Mouse (Mus musculus) megakaryocyte, embryonic 14.5 days (primary cell): Measurements from ENCODE around the gene Dusp10. TPM values are rescaled to one million over a fixed set of nuclear protein-coding genes. Genes with fewer than 3 reads are reported as not detected.

Experiments used
- H3K27me3 ChIP-seq: replicated peaks from 2 replicates; pipeline ENCODE3; 2012; ENCODE audit warnings: inconsistent platforms
- H3K36me3 ChIP-seq: replicated peaks from 2 replicates; pipeline ENCODE3; 2012; ENCODE audit warnings: low read length, inconsistent platforms, mixed read lengths
- H3K4me1 ChIP-seq: 2 replicates; pipeline ENCODE4 v1.6.1; 2012; ENCODE audit warnings: inconsistent platforms
- H3K4me3 ChIP-seq: replicated peaks from 2 replicates; pipeline ENCODE3; 2012; ENCODE audit warnings: moderate library complexity, mild to moderate bottlenecking, inconsistent platforms
- H3K9me3 ChIP-seq: 2 replicates; pipeline ENCODE4 v1.6.1; 2012; ENCODE audit warnings: inconsistent platforms
- FLI1 ChIP-seq: IDR thresholded peaks from 2 replicates; pipeline ENCODE4 v1.6.1; 2012; ENCODE audit warnings: low read length, inconsistent platforms, mixed read lengths
- GATA1 ChIP-seq: IDR thresholded peaks from 3 replicates; pipeline ENCODE4 v1.6.1; 2012; ENCODE audit warnings: mixed read lengths, low read length, inconsistent platforms, borderline replicate concordance
- polyA plus RNA-seq: library from polyadenylated mRNA; stranded (reverse); fragments of >175 nt; gene quantifications from 2 replicates; pipeline ENCODE4 v1.2.3, GENCODE M21; 2012; ENCODE audit warnings: low replicate concordance; ENCODE audit not compliant: insufficient read depth

Gene Dusp10
- polyA plus RNA-seq, 1 experiment, result 14.8 TPM

DNA sequence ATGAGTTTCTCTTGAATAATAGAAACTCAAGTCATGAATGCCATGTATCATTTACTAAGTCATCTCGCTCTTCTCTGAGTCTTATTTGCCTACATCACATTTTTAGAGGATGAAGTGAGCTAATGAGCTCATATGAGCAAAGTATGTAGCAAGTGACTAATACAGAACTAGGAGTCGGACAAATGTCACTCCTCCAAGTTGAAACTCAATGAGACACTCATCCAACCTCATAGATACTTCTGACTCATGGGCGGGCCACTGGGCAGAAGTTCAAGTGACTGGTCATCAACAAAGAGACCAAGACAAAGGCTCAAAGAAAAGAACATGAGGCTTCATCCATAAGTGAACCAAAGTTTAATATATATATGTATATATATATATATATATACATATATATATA, 71.9 kb downstream of the Dusp10 start:
- peaks cover 3% of the 10 kb centered on the region for H3K27me3 ChIP-seq
- H3K4me1 ChIP-seq, result peaks cover 34% of the 10 kb centered on the region
- no peaks in the 10 kb centered on the region for H3K36me3 ChIP-seq
- H3K4me3 ChIP-seq, result no peak overlapping the region
- no peak for TF ChIP-seq GATA1
- no peak for TF ChIP-seq FLI1
- H3K9me3 ChIP-seq, result peaks cover 10% of the 10 kb centered on the region; the same call in 1 of the 2 replicates

DNA sequence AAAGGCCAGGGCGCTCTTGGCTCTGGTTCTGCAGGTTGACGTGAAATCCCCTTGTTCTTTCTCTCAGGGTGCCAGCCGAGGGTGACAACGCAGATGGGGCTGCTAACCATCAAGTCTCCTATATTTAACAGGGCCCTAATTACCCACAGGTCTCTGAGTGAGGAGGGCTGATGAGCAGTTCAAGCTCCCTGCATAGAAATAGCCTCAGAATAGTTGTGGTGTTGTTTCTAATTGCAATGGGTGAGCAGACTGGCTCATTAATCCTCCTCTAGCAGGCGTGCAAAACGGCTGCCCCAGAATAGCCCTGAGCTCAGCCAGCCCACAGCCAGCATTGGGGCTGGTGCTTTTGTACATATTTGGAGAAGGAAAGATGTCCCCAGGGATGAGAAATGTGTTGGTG, 77.4 kb downstream of the Dusp10 start:
- H3K4me1 ChIP-seq, result peaks cover 28% of the 10 kb centered on the region
- no peaks in the 10 kb centered on the region for H3K36me3 ChIP-seq
- TF ChIP-seq FLI1, result no peak
- TF ChIP-seq GATA1, result no peak
- H3K27me3 ChIP-seq, result peaks cover 13% of the 10 kb centered on the region
- no peak overlapping the region for H3K4me3 ChIP-seq
- H3K9me3 ChIP-seq, result peaks cover 16% of the 10 kb centered on the region; the same call in 1 of the 2 replicates

DNA sequence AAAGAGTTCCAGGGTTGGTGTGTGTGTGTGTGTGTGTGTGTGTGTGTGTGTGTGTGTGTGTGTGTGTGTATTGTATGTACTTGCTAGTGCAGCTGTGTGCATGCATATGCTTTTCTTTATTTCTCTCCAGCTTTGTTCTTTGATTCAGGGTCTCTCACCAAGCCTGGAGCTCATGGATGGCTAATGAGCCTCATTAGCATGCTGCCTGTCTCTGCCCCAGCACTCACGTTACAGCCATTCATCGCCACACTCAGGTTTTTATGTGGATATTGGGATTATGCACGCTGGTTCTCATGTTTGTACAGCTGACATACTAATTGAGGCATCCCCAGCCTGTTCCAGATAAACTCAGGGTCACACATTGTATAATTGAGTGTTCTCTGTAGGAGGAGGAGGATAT, 81.8 kb downstream of the Dusp10 start:
- 0 out of 2 replicates have a peak, but pooled peaks cover 6% of the 10 kb centered on the region for H3K9me3 ChIP-seq
- TF ChIP-seq GATA1 (no peak), FLI1 (no peak)
- H3K4me1 ChIP-seq, result peaks cover 28% of the 10 kb centered on the region
- no peak overlapping the region for H3K4me3 ChIP-seq
- peaks cover 11% of the 10 kb centered on the region for H3K27me3 ChIP-seq
- H3K36me3 ChIP-seq, result no peaks in the 10 kb centered on the region

GRCm38 (mm10) chr1:184100414-184100813, 87.3 kb downstream of the Dusp10 start:
- no peaks in the 10 kb centered on the region for H3K27me3 ChIP-seq
- TF ChIP-seq GATA1 (no peak), FLI1 (no peak)
- peaks cover 17% of the 10 kb centered on the region for H3K4me1 ChIP-seq
- no peaks in the 10 kb centered on the region for H3K36me3 ChIP-seq
- no peaks in the 10 kb centered on the region for H3K9me3 ChIP-seq
- H3K4me3 ChIP-seq, result no peak overlapping the region

DNA sequence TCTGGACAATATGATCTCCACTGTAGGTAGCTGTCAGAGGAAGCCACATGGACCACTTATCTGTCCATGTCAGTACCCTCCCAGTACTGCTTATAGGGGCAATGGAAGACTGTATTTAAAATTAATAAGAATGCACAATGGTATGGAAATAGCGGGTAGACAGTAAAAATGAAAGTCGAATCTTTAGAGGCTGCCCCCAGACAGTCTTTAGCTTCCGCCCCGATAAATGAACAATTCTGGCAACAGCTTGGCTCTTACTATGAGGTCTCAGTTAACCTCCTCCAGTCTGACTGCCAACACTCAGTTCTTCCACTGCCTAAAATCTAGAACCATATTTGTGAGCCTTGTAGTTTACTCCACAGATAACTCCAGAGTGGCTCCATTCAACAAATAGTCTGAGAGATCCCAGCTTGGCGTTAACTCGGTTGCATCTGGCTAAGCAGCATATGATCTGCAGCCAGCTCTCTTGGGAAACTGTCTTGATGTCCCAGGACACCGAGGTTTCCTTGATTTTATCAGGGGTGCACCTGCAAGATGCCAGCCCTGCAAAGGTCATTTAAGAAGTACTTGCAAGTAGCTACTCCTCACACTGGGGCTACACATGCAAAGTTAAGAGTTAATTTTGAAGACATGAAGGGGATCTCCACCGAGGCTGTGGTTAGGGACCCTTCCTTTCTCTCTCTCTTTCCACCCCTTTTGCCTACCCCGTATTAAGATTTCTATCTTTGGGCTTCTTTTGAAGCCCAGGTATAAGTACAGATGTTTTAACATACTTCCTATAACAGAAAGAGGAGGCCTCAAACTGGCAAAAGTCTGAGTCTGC, 88.0 kb downstream of the Dusp10 start:
- TF ChIP-seq GATA1, result no peak
- Histone ChIP-seq H3K27me3 (no peaks in the 10 kb centered on the region), H3K9me3 (no peaks in the 10 kb centered on the region), H3K4me1 (peaks cover 20% of the 10 kb centered on the region), H3K36me3 (no peaks in the 10 kb centered on the region), H3K4me3 (no peak overlapping the region)

GRCm38 (mm10) chr1:184101750-184102046, 88.6 kb downstream of the Dusp10 start:
- Histone ChIP-seq H3K36me3 (no peaks in the 10 kb centered on the region), H3K9me3 (no peaks in the 10 kb centered on the region), H3K4me3 (no peak overlapping the region), H3K27me3 (no peaks in the 10 kb centered on the region), H3K4me1 (peaks cover 25% of the 10 kb centered on the region)
- TF ChIP-seq GATA1 (no peak), FLI1 (no peak)

GRCm38 (mm10) chr1:184106832-184107231, 93.7 kb downstream of the Dusp10 start:
- Histone ChIP-seq H3K4me1 (peaks cover 12% of the 10 kb centered on the region), H3K27me3 (peaks cover 2% of the 10 kb centered on the region), H3K36me3 (no peaks in the 10 kb centered on the region), H3K9me3 (no peaks in the 10 kb centered on the region), H3K4me3 (no peak overlapping the region)
- TF ChIP-seq GATA1, result no peak
- TF ChIP-seq FLI1, result no peak

- Histone ChIP-seq H3K9me3 (no peaks in the 10 kb centered on the region), H3K27me3 (peaks cover 2% of the 10 kb centered on the region)
Observed at GRCm38 (mm10) chr1:184107448-184107847, 94.3 kb downstream of the Dusp10 start.

DNA sequence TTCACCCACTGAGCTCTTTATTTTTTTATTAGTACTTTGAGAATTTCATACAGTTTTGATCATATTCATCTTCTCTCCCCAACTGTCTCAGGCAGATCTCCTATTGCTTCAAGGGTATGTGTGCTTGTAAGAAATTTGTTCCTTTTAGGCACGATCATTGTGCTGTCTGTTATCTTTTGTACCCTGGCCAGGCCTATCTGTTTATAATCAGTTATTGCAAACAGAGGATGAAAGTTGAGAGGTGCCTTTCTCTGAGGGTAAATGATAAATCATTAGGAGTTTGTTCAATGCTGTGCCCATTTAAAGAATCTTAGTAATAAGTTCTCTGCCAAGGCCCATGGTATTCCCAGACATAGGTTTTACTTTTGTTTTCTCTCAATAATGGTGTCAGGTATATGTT, 95.2 kb downstream of the Dusp10 start:
- Histone ChIP-seq H3K4me3 (no peak overlapping the region), H3K36me3 (no peaks in the 10 kb centered on the region), H3K27me3 (peaks cover 2% of the 10 kb centered on the region), H3K9me3 (peaks cover 3% of the 10 kb centered on the region), H3K4me1 (peaks cover 12% of the 10 kb centered on the region)
- no peak for TF ChIP-seq FLI1
- no peak for TF ChIP-seq GATA1

More at GRCm38 (mm10) chr1:184107448-184107847, 94.3 kb downstream of the Dusp10 start:
- Histone ChIP-seq H3K36me3 (no peaks in the 10 kb centered on the region), H3K4me1 (peaks cover 12% of the 10 kb centered on the region), H3K4me3 (no peak overlapping the region)
- TF ChIP-seq FLI1 (no peak), GATA1 (no peak)

DNA sequence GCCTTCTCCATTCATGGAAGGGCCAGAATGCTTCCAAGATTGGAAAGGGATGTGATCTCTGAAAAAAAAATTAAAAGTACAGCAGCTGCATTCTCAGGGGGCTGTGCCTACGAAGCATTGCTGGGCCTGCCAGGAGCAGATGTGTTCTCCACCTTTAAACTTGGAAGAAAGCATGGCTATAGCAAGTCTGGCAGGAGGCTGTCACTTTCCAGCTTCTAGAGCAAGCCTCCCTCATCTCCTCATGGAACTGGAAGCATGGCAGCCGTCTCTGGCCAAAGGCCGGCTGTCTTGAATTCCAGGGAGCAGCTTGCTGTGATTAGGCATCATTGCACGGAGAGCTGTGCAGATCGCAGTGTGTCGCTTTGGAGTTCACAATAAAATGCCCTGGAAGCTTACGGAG, 104.5 kb downstream of the Dusp10 start:
- peaks cover 5% of the 10 kb centered on the region for H3K9me3 ChIP-seq
- H3K27me3 ChIP-seq, result peaks cover 5% of the 10 kb centered on the region
- no peaks in the 10 kb centered on the region for H3K36me3 ChIP-seq
- peaks cover 19% of the 10 kb centered on the region for H3K4me1 ChIP-seq
- no peak for TF ChIP-seq GATA1
- TF ChIP-seq FLI1, result no peak
- no peak overlapping the region for H3K4me3 ChIP-seq

DNA sequence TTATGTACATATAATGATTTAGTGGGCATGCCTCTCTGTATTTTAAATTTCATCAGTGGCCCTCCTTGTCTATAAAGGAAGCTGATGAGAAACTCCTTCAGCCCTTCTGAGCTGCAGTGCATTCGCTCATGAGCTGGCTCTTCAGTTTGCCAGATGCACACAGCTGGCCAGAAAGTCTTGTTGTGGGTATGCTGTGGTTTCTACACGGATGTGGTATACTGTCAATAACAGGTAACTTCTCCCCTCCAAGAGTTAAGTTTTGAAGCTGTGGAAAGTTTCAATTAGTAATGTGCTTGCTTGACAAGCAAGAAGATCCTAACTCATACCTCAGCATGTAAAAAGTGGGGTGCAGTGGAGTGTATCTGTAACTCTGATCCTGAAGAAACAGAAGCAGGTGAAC, 104.9 kb downstream of the Dusp10 start:
- no peak for TF ChIP-seq FLI1
- no peak for TF ChIP-seq GATA1
- H3K36me3 ChIP-seq, result no peaks in the 10 kb centered on the region
- peaks cover 5% of the 10 kb centered on the region for H3K27me3 ChIP-seq
- no peak overlapping the region for H3K4me3 ChIP-seq
- H3K9me3 ChIP-seq, result peaks cover 4% of the 10 kb centered on the region
- peaks cover 19% of the 10 kb centered on the region for H3K4me1 ChIP-seq
